Mouse (Mus musculus) liver, postnatal 0 days (tissue): Measurements from ENCODE around the gene Sdk1. TPM values are rescaled to one million over a fixed set of nuclear protein-coding genes. Genes with fewer than 3 reads are reported as not detected.

Experiments used
- ATAC-seq: fragments of 200-750 bp; cut with Nextera tagmentation; 2 replicates; pipeline ENCODE4 v1.8.0; 2017; ENCODE audit warnings: mild to moderate bottlenecking, moderate library complexity
- DNase-seq: peaks from one replicate; pipeline ENCODE4 v3.0.0-alpha.2; 2016
- H3K27ac ChIP-seq: fragments of 300-500 bp; sonication (generic); 2 replicates; pipeline ENCODE4 v1.5.1; 2014; ENCODE audit warnings: antibody characterized with exemption, moderate library complexity, mild to moderate bottlenecking, low read depth
- H3K27me3 ChIP-seq: fragments of 300-500 bp; sonication (generic); 2 replicates; pipeline ENCODE4 v1.6.1; 2014; ENCODE audit warnings: low read length, control low read depth, mixed read lengths; ENCODE audit not compliant: insufficient read depth
- H3K36me3 ChIP-seq: fragments of 300-500 bp; sonication (generic); replicated peaks from 2 replicates; pipeline ENCODE4 v1.6.1; 2014; ENCODE audit warnings: mild to moderate bottlenecking, control low read depth, low read length, moderate library complexity, mixed read lengths; ENCODE audit not compliant: insufficient read depth
- H3K4me1 ChIP-seq: fragments of 300-500 bp; sonication (generic); 2 replicates; pipeline ENCODE4 v1.6.1; 2014; ENCODE audit warnings: antibody characterized with exemption, mild to moderate bottlenecking, control low read depth; ENCODE audit not compliant: insufficient read depth
- H3K4me2 ChIP-seq: fragments of 300-500 bp; sonication (generic); 2 replicates; pipeline ENCODE4 v1.6.1; 2014; ENCODE audit warnings: low read depth, mild to moderate bottlenecking, low read length, moderate library complexity, mixed read lengths
- H3K4me3 ChIP-seq: fragments of 300-500 bp; sonication (generic); 2 replicates; pipeline ENCODE4 v1.5.1; 2014; ENCODE audit warnings: low read depth, low read length
- H3K9ac ChIP-seq: fragments of 300-500 bp; sonication (generic); replicated peaks from 2 replicates; pipeline ENCODE4 v1.6.1; 2014; ENCODE audit warnings: mild to moderate bottlenecking, moderate library complexity
- H3K9me3 ChIP-seq: fragments of 300-500 bp; sonication (generic); 2 replicates; pipeline ENCODE4 v1.6.1; 2016; ENCODE audit warnings: mild to moderate bottlenecking, control low read depth, low read length, mixed read lengths
- CTCF ChIP-seq: sonication (generic); IDR thresholded peaks from 2 replicates; pipeline ENCODE4 v1.5.1; 2016; ENCODE audit warnings: antibody characterized with exemption, low read depth
- EP300 ChIP-seq: IDR thresholded peaks from 2 replicates; pipeline ENCODE4 v1.6.1; 2016; ENCODE audit warnings: antibody characterized with exemption, low read depth, mild to moderate bottlenecking
- WGBS: fragments of 180-500 bp; shearing (Covaris S2); extraction: QIAGEN DNeasy Blood & Tissue Kit; methylation state at CpG from one replicate; pipeline ENCODE4 v1.1.7; 2014; ENCODE audit not compliant: insufficient replicate concordance; 5-methylcytosine and 5-hydroxymethylcytosine counted together
- polyA plus RNA-seq: library from polyadenylated mRNA; unstranded; fragments of >200 nt; fragmentation: Nextera tagmentation; extraction: Ambion mirVana; gene quantifications from 2 replicates; pipeline ENCODE4 v1.2.1, GENCODE M21; 2015

Sdk1 gene
- polyA plus RNA-seq, 1 experiment from 2014 or later: 0.06 TPM

DNA sequence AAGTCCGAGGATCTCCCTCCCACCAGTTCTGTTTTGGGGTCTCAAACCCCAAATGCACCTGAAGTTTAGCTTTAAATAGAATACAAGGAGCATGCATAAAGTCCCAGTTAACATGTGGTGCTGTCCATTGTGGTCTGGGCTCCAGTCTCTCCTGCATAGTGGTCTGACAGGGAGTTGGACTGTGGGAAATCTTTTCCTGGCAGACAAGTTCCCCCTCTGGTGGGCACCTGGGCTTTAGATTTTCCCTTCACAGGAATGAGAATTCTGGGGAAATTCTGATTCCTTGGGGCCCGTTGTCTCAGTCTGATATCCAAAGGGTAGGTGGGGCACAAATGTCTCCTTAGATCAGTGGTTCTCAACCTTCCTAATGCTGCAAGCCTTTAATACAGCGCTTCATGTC is 624.8 kb downstream of the Sdk1 start:
- WGBS: 71% methylated on average over 3 of the region's 3 CpGs
- DNase-seq: no peak
- no peaks in the 10 kb centered on the region for H3K4me1 ChIP-seq
- no peak overlapping the region for H3K4me3 ChIP-seq
- H3K4me2 ChIP-seq: no peak overlapping the region
- no peak for ATAC-seq
- TF ChIP-seq CTCF (no peak), EP300 (no peak)
- no peak overlapping the region for H3K27ac ChIP-seq
- no peaks in the 10 kb centered on the region for H3K36me3 ChIP-seq
- no peaks in the 10 kb centered on the region for H3K27me3 ChIP-seq
- no peak overlapping the region for H3K9ac ChIP-seq
- no peaks in the 10 kb centered on the region for H3K9me3 ChIP-seq

DNA sequence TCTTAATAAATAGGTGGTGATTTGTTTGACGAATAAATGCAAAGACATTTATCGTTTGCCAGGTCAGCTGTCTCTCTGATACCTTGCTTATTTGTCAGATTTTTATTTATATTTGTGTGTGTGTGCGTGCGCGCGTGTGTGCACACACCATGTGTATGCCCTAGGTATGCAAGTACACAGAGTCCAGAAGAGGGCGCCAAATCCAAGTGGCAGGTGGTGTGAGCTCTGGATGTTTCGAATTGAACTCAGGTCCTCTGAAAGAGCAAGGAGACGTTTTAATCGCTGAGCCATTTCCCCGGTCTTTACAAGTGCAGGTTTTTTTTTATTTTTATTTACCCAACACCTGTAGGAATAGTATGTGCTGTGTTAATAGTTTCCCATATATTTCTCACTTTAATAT is 632.5 kb downstream of the Sdk1 start:
- 84% methylated on average over 11 of the region's 11 CpGs for WGBS
- Histone ChIP-seq H3K9ac (no peak overlapping the region), H3K4me2 (no peak overlapping the region), H3K36me3 (no peaks in the 10 kb centered on the region), H3K27ac (no peak overlapping the region), H3K4me1 (no peaks in the 10 kb centered on the region), H3K27me3 (no peaks in the 10 kb centered on the region), H3K9me3 (no peaks in the 10 kb centered on the region), H3K4me3 (no peak overlapping the region)
- TF ChIP-seq EP300: no peak
- 0 out of 2 replicates have a peak, but pooled peaks have one; percentile 15 for TF ChIP-seq CTCF
- DNase-seq: no peak
- no peak for ATAC-seq

DNA sequence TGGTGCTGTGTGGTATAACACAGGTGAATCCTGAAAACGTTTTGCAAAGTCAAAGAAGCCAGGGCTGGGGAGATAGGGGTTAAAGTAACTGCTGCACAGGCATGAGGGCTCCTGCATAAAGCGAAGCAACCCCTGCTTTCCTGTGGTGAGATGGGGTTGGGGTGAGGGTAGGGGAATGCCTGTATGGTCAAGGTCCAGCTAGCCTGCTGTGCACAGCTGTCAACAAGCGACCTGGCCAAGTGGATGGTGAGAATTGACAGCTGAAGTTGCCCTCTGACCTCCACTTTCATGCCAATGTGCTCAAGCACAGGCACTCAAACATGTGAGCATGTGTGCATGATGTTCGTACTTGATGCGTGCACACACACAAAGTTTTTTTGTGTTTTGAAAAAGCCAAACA is 639.4 kb downstream of the Sdk1 start:
- no peaks in the 10 kb centered on the region for H3K4me1 ChIP-seq
- H3K9ac ChIP-seq: no peak overlapping the region
- H3K9me3 ChIP-seq: no peaks in the 10 kb centered on the region
- DNase-seq: peak; percentile 29
- H3K4me2 ChIP-seq: no peak overlapping the region
- H3K27me3 ChIP-seq: no peaks in the 10 kb centered on the region
- H3K4me3 ChIP-seq: no peak overlapping the region
- no peaks in the 10 kb centered on the region for H3K36me3 ChIP-seq
- 47% methylated on average over 5 of the region's 5 CpGs for WGBS
- ATAC-seq: peak; percentile 64
- H3K27ac ChIP-seq: no peak overlapping the region
- TF ChIP-seq EP300 (no peak), CTCF (no peak)

DNA sequence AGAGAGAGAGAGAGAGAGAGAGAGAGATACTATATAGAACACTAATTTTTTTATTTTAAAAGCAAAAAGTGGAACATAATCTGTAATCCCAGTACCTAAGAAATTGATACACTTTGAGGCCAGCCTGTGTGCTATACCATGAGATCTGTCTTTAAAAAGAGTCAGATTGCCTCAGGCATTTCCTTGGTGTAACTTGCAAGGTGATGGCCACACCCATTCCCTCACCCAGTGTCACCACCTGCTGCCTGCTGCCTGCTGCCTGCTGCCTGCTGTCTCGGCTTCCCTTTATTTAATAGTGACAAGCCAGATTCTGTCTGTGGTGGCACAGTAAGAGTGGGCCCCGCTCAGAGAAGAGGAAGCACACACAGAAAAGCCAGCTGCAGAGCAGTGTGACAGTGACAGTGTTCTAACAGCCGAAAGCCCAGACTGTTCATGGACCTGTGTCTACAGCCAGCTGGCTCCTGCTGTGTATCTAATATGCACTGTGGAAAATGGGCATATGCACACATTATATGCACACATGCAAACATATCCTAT is 642.9 kb downstream of the Sdk1 start:
- no peak for ATAC-seq
- 37% methylated on average over 3 of the region's 3 CpGs for WGBS
- no peak overlapping the region for H3K4me2 ChIP-seq
- H3K4me3 ChIP-seq: no peak overlapping the region
- H3K27me3 ChIP-seq: no peaks in the 10 kb centered on the region
- TF ChIP-seq EP300 (no peak), CTCF (no peak)
- no peak overlapping the region for H3K9ac ChIP-seq
- H3K4me1 ChIP-seq: no peaks in the 10 kb centered on the region
- DNase-seq: no peak
- H3K9me3 ChIP-seq: no peaks in the 10 kb centered on the region
- no peaks in the 10 kb centered on the region for H3K36me3 ChIP-seq
- H3K27ac ChIP-seq: no peak overlapping the region

DNA sequence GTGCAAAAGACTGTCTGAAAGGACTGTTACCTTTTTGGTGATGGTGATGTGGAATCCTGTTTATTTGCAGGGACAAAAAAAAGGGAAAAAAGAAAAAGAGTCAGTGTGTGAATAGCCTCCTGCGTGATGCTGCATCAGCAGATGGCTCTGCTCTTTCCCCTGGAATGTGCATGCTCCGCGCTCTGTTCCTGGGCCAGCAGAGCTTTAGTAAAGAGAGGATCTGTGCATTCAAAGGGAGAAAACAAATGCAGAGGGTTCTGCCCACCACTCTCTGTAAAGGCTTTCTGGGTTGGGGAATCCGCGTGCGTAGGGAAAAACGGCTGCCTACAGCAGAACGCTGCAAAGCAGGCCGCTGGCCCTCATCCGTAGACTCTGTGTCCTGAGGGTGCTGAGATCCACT is 644.7 kb downstream of the Sdk1 start:
- Histone ChIP-seq H3K27me3 (no peaks in the 10 kb centered on the region), H3K4me1 (no peaks in the 10 kb centered on the region), H3K4me3 (no peak overlapping the region), H3K4me2 (no peak overlapping the region), H3K9me3 (no peaks in the 10 kb centered on the region), H3K27ac (no peak overlapping the region), H3K36me3 (no peaks in the 10 kb centered on the region), H3K9ac (no peak overlapping the region)
- DNase-seq: no peak
- TF ChIP-seq EP300 (no peak), CTCF (no peak)
- ATAC-seq: no peak
- WGBS: 84% methylated on average over 10 of the region's 10 CpGs

DNA sequence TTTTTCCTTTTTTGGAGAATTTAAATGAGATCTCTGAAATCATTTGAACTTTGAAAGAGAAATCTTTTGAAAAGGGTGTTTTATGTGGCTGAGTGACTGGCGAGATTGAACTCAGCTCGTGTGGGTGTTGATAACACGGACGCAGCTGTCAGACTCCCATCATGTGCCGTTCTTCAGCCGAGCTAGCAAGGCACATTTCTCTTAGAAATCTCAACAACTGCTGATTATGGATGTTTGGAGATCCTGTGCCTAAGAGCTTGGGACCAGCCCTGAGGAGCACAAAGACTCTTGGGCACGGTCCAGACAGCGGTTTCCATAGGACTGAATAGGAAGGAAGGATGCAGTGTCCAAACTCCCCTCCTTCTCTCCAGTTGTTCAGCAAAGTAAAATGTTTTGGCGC is 648.5 kb downstream of the Sdk1 start:
- 62% methylated on average over 9 of the region's 9 CpGs for WGBS
- no peak overlapping the region for H3K4me3 ChIP-seq
- no peaks in the 10 kb centered on the region for H3K36me3 ChIP-seq
- H3K9ac ChIP-seq: no peak overlapping the region
- no peak overlapping the region for H3K27ac ChIP-seq
- H3K4me2 ChIP-seq: no peak overlapping the region
- no peaks in the 10 kb centered on the region for H3K4me1 ChIP-seq
- H3K27me3 ChIP-seq: no peaks in the 10 kb centered on the region
- H3K9me3 ChIP-seq: no peaks in the 10 kb centered on the region
- DNase-seq (no peak), ATAC-seq (no peak)
- TF ChIP-seq EP300: no peak
- TF ChIP-seq CTCF: no peak

DNA sequence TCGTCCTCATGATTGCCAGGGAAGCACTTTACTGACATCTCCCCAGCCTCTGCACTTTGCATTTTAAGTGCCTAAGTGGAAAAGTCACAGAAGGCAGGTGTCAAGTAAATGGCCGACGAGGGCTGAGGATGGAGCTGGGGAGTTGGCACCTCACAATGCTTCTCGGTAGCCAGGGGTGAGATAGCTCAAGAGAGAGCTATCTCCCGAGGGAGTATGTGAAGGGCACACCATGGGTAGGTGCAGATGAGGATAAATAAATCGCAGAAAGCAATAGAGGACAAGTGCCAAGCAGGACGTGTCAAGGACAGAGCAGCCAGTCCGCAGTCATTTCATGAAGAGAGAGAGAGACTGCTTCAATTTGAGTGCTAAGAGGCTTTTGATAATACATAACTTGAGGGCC is 655.1 kb downstream of the Sdk1 start:
- TF ChIP-seq CTCF (no peak), EP300 (no peak)
- no peak overlapping the region for H3K4me2 ChIP-seq
- 72% methylated on average over 8 of the region's 8 CpGs for WGBS
- no peak overlapping the region for H3K4me3 ChIP-seq
- ATAC-seq (no peak), DNase-seq (no peak)
- no peaks in the 10 kb centered on the region for H3K27me3 ChIP-seq
- H3K36me3 ChIP-seq: no peaks in the 10 kb centered on the region
- peaks cover 2% of the 10 kb centered on the region; the same call in 1 of the 2 replicates for H3K9me3 ChIP-seq
- H3K9ac ChIP-seq: no peak overlapping the region
- H3K27ac ChIP-seq: no peak overlapping the region
- no peaks in the 10 kb centered on the region for H3K4me1 ChIP-seq
